Mouse (Mus musculus) lung, embryonic 14.5 days (tissue): ENCODE data around the gene Ccni. TPM values are rescaled to one million over a fixed set of nuclear protein-coding genes. Genes with fewer than 3 reads are reported as not detected.
A peak's percentile ranks its signal among the peaks of the same experiment; 100 is the strongest.

Experiments used
- ATAC-seq: fragments of 200-750 bp; cut with Nextera tagmentation; 2 replicates; pipeline ENCODE4 v1.8.0; 2017; ENCODE audit warnings: mild to moderate bottlenecking, moderate TSS enrichment, moderate library complexity; ENCODE audit not compliant: insufficient read depth
- DNase-seq: peaks from one replicate; pipeline ENCODE4 v3.0.0-alpha.2; 2015
- H3K27ac ChIP-seq: fragments of 300-500 bp; sonication (generic); 2 replicates; pipeline ENCODE4 v1.5.1; 2014; ENCODE audit warnings: low read depth, mild to moderate bottlenecking, moderate library complexity
- H3K27me3 ChIP-seq: fragments of 300-500 bp; sonication (generic); 2 replicates; pipeline ENCODE4 v1.6.1; 2014; ENCODE audit warnings: low read length, control low read depth; ENCODE audit not compliant: insufficient read depth
- H3K36me3 ChIP-seq: fragments of 300-500 bp; sonication (generic); 2 replicates; pipeline ENCODE4 v1.6.1; 2014; ENCODE audit warnings: control low read depth; ENCODE audit not compliant: insufficient read depth
- H3K4me1 ChIP-seq: fragments of 300-500 bp; sonication (generic); 2 replicates; pipeline ENCODE4 v1.6.1; 2014; ENCODE audit warnings: antibody characterized with exemption, control low read depth; ENCODE audit not compliant: insufficient read depth
- H3K4me2 ChIP-seq: fragments of 300-500 bp; sonication (generic); 2 replicates; pipeline ENCODE4 v1.6.1; 2014; ENCODE audit warnings: mild to moderate bottlenecking
- H3K4me3 ChIP-seq: fragments of 300-500 bp; sonication (generic); 2 replicates; pipeline ENCODE4 v1.5.1; 2014; ENCODE audit warnings: low read depth, low read length
- H3K9ac ChIP-seq: fragments of 300-500 bp; sonication (generic); 2 replicates; pipeline ENCODE4 v1.6.1; 2014
- H3K9me3 ChIP-seq: fragments of 300-500 bp; sonication (generic); 2 replicates; pipeline ENCODE4 v1.6.1; 2016; ENCODE audit warnings: low read depth, low read length, control low read depth
- CTCF ChIP-seq: IDR thresholded peaks from 2 replicates; pipeline ENCODE4 v1.5.1; 2016; ENCODE audit warnings: antibody characterized with exemption, low read depth
- WGBS: fragments of 180-500 bp; shearing (Covaris S2); extraction: QIAGEN DNeasy Blood & Tissue Kit; methylation state at CpG from one replicate; pipeline ENCODE4 v1.1.7; 2014; 5-methylcytosine and 5-hydroxymethylcytosine counted together
- polyA plus RNA-seq: library from polyadenylated mRNA; unstranded; fragments of >200 nt; fragmentation: Nextera tagmentation; extraction: Ambion mirVana; gene quantifications from 2 replicates; pipeline ENCODE4 v1.2.1, GENCODE M21; 2014

The Ccni gene
- polyA plus RNA-seq, 1 experiment from 2014 or later, result 165 TPM

DNA sequence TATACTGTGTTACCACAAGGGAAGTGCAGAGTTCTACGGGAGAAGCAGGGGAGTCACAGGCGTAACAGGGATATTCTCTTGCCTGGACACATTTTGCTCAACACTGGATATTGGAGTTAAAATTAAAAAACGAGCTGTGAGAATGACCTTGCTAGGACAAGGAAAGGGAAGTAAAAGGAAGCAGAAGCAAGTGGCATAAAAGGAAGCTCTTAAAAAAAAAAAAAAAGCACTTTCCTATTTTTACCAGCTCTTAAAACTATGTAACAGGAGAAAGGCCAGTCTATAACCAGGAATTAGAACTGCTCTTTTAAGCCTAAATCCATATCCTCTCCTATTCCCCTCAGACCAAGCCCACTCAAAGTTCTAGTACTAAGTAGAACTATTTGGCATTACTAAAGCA lies 8.1 kb downstream of the Ccni start:
- TF ChIP-seq CTCF, result no peak
- Histone ChIP-seq H3K4me1 (0 out of 2 replicates have a peak, but pooled peaks cover 4% of the 10 kb centered on the region), H3K27ac (no peak overlapping the region), H3K36me3 (peaks cover 71% of the 10 kb centered on the region), H3K9me3 (no peaks in the 10 kb centered on the region), H3K27me3 (no peaks in the 10 kb centered on the region), H3K4me2 (no peak overlapping the region), H3K4me3 (no peak overlapping the region), H3K9ac (no peak overlapping the region)
- ATAC-seq (no peak), DNase-seq (no peak)
- 82% methylated on average over 3 of the region's 3 CpGs for WGBS

DNA sequence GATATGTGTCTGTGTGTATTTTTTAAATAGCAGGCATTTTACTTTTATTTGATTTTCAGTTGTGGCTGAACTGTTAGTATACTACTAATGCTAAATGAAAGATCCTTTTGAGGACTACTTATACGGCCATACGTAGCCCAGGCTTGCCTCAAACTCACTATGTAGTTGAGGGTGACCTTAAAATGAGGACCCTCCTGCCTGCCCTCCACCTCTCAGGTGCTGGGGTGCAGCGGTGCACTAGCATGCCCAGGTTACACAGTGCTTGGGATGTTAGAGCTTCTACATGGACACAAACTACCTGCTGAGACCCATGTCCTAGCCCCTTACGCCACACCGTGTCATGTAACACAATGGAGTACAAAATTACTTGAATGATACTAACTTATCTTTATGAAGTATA lies 15.9 kb downstream of the Ccni start:
- H3K9ac ChIP-seq, result no peak overlapping the region
- 91% methylated on average over 5 of the region's 5 CpGs for WGBS
- ATAC-seq, result no peak
- no peaks in the 10 kb centered on the region for H3K9me3 ChIP-seq
- H3K27ac ChIP-seq, result no peak overlapping the region
- no peak overlapping the region for H3K4me3 ChIP-seq
- H3K4me2 ChIP-seq, result no peak overlapping the region
- DNase-seq, result no peak
- no peaks in the 10 kb centered on the region for H3K4me1 ChIP-seq
- no peaks in the 10 kb centered on the region for H3K27me3 ChIP-seq
- H3K36me3 ChIP-seq, result peaks cover 69% of the 10 kb centered on the region
- no peak for TF ChIP-seq CTCF

DNA sequence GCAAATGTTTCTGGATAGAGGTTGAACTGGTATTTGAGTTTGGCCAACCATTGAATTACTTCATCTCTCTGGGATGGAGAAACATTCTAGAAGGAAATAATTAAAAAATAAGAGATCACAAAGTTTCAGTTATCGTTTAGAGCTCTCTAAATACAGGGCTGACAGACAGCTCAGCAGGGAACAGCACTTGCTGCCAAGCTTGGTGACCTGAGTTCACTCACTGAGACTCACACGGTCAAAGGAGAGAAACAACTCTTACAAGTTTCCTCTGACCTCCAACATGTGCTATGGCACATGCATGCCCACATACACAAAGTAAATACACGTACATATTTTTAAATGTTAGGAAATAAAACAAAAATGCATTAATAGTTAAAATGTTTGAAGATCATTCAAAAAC lies 16.7 kb downstream of the Ccni start:
- Histone ChIP-seq H3K4me3 (no peak overlapping the region), H3K4me1 (no peaks in the 10 kb centered on the region), H3K27ac (no peak overlapping the region), H3K4me2 (no peak overlapping the region), H3K27me3 (no peaks in the 10 kb centered on the region), H3K9ac (no peak overlapping the region), H3K36me3 (peaks cover 71% of the 10 kb centered on the region), H3K9me3 (no peaks in the 10 kb centered on the region)
- no peak for ATAC-seq
- DNase-seq, result no peak
- no peak for TF ChIP-seq CTCF
- 67% methylated on average over 3 of the region's 3 CpGs for WGBS

DNA sequence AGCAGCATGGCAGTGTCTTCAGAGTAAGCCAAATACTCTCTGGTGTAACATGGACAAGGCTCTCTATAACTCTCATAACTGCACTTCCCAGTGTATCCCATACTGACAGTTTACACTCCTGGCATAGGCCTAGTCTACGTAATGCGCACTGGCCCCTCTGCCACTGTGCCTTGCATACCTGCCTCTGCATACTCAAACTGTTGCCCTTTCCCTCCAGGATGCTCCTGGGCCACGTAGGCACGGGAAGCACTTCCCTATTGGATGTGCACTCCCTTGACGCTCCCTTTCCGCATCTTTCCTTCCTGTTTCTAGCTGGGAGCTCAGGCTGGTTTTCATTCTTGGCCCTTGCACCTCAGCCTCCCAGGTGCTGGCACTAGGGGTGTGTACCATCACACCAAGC lies 21.7 kb downstream of the Ccni start:
- TF ChIP-seq CTCF, result no peak
- Histone ChIP-seq H3K36me3 (peaks cover 71% of the 10 kb centered on the region), H3K4me1 (no peaks in the 10 kb centered on the region), H3K27me3 (no peaks in the 10 kb centered on the region), H3K27ac (no peak overlapping the region), H3K9me3 (no peaks in the 10 kb centered on the region), H3K9ac (no peak overlapping the region), H3K4me3 (no peak overlapping the region), H3K4me2 (no peak overlapping the region)
- ATAC-seq (no peak), DNase-seq (no peak)
- 79% methylated on average over 6 of the region's 6 CpGs for WGBS

DNA sequence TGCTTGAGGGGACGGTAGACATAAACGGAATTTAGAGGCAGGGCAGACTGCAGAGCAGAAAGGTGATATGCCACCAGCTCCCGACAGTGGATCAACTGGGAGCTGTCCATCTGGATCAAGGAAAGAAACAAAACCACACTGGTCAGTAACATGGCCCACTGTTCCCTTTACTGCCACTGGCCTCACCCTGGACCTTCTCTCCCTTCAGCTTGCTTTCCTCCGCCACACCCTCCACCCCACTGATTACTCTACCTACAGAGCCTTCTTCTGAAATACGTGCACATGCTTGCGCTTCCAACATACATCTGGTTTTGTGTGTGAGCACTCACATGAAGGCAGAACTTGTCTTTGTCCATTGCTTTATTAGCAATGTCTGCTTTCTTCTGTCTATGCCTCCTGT lies 23.0 kb downstream of the Ccni start:
- DNase-seq (no peak), ATAC-seq (no peak)
- 81% methylated on average over 6 of the region's 6 CpGs for WGBS
- H3K36me3 ChIP-seq, result peaks cover 70% of the 10 kb centered on the region
- H3K4me2 ChIP-seq, result no peak overlapping the region
- no peaks in the 10 kb centered on the region for H3K4me1 ChIP-seq
- no peak overlapping the region for H3K9ac ChIP-seq
- H3K4me3 ChIP-seq, result no peak overlapping the region
- TF ChIP-seq CTCF, result no peak
- no peaks in the 10 kb centered on the region for H3K9me3 ChIP-seq
- H3K27ac ChIP-seq, result no peak overlapping the region
- no peaks in the 10 kb centered on the region for H3K27me3 ChIP-seq

DNA sequence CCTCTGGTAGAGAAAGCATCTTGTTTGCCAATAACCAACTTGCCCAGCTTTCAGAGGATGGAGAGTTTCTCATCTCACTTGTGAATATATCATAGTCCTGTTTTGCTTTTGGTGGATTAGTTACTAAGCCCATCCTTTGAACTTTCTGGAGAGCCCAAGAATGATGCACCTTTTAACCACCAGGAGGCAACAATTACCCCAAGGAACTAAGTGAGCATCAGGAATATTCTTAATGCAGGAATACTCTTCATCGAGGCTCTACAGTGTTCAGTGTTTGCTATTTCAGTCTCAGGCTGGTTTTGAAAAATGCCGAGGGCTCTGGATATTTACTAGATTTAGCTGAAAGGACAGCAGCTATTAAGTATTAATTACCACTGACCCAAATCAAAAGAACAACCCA lies 26.0 kb downstream of the Ccni start:
- H3K36me3 ChIP-seq, result peaks cover 57% of the 10 kb centered on the region
- WGBS, result 66% methylated on average over 2 of the region's 2 CpGs
- ATAC-seq, result peak; percentile 38

DNA sequence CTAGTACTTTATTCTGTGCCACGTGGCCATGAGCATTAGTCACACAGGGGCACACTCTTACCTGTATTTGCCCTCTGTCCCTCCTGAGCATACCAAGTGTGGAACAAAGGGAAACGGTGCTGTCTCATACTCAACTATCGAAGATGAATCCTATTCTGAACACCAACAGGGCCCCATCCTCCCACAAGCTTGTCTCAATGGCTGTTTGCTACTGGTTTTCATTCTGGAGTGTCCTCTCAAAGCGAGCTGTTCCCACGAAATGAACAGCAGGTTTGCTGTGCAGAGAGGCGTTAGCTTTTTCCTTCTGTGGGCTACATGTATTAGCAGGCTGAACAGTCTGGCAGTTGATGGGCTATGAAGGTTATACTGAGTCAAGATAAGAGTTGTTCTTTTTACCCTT lies 27.7 kb downstream of the Ccni start:
- no peak overlapping the region for H3K4me3 ChIP-seq
- no peak overlapping the region for H3K9ac ChIP-seq
- WGBS, result 65% methylated on average over 6 of the region's 6 CpGs
- no peak for TF ChIP-seq CTCF
- peaks cover 53% of the 10 kb centered on the region for H3K36me3 ChIP-seq
- no peaks in the 10 kb centered on the region for H3K4me1 ChIP-seq
- H3K4me2 ChIP-seq, result no peak overlapping the region
- no peaks in the 10 kb centered on the region for H3K27me3 ChIP-seq
- no peaks in the 10 kb centered on the region for H3K9me3 ChIP-seq
- ATAC-seq (no peak), DNase-seq (no peak)
- H3K27ac ChIP-seq, result no peak overlapping the region

More for the DNA sequence above, 26.0 kb downstream of the Ccni start:
- DNase-seq, result peak; percentile 68
- H3K4me1 ChIP-seq, result no peaks in the 10 kb centered on the region
- no peak overlapping the region for H3K9ac ChIP-seq
- H3K4me2 ChIP-seq, result no peak overlapping the region
- H3K27me3 ChIP-seq, result no peaks in the 10 kb centered on the region
- H3K9me3 ChIP-seq, result no peaks in the 10 kb centered on the region
- H3K27ac ChIP-seq, result no peak overlapping the region
- peak; percentile 66 for TF ChIP-seq CTCF
- no peak overlapping the region for H3K4me3 ChIP-seq

DNA sequence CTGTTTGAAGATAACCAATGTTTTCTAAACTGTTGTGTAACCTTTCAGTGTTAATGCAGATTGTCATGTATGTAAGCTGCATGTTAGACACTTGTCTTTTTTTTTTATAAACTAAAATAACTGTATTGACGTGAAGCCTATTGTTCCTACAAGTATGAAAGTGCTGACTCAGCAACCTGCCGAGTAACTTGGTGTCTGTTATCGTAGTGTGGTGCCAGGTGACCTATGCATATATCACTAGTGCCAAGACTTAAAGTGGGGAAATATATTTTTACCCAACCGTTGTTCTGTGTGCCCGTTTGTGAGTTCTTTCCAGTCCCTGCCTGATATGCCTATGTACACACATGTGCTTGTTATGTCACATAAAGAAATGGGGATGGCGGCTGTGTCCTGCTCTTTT lies 31.6 kb downstream of the Ccni start:
- no peak overlapping the region for H3K27ac ChIP-seq
- DNase-seq (no peak), ATAC-seq (no peak)
- no peak overlapping the region for H3K4me2 ChIP-seq
- WGBS, result 82% methylated on average over 6 of the region's 6 CpGs
- peaks cover 68% of the 10 kb centered on the region for H3K36me3 ChIP-seq
- H3K9ac ChIP-seq, result no peak overlapping the region
- no peaks in the 10 kb centered on the region for H3K27me3 ChIP-seq
- no peaks in the 10 kb centered on the region for H3K4me1 ChIP-seq
- no peaks in the 10 kb centered on the region for H3K9me3 ChIP-seq
- H3K4me3 ChIP-seq, result no peak overlapping the region
- no peak for TF ChIP-seq CTCF
